Mouse (Mus musculus): Measurements from ENCODE around the gene Tmem223.
"Not testable (repeated sequence)": the region's sequence is repeated elsewhere in the genome, so short reads cannot be mapped to it uniquely, and the experiment has no call there.

The Tmem223 gene

DNA sequence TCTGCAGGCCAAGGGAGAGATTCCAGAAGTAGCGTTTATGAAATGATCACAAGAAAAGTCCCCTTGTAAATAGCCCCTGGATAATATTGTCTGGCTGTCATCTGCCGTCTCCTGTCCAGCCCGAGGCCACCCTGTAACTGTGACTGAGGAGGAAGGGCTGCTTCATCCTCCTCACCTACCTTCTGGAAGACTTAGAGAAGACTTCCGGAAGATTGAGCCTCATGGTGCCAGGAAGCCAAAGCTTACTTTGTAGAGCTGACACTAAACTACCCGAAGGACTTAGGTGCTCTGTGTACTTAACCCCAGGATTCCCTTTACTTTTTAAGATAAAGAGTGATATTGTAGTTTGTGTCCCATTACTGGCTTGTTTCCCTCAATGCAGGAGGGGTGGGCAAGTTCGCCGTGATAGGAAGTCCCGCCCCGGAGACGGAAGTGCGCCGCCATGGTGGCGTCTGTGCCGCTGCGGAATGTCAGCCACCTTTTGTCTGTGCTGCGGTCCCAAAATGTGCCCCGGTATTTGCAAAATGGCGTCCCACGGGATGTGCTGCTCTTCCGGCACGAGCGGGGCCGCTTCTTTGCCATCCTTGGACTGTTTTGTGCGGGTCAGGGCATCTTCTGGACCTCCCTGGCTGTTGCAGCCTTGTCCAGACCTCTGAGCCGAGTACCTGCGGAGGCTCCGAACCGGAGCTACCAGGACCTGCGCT is at the start of gene Tmem223:
Gene Tmem223 (plus strand): TSS at position 430 of the 704 bp plus-strand sequence.
- DNase-seq (ENCODE audit: low spot score in 2 of 2) = peak; percentile 72 to 75

DNA sequence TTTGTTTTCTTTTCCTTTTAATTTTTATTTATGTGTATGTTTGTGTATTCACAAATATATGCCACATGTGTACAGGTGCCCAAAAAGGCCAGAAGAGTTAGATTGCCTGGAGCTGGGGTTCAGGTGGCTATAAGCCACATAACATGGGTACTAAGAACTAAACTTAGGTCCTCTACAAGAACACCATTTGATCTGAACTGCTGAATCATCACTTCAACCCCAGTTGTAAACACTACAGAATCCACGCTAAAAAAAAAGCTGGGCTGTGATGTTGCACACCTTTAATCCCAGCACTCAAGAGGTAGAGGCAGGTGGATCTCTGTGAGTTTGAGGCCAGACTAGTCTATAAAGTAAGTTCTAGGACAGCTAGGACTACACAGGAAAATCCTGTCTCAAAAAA is 49.4 kb upstream of the Tmem223 start:
- no peak for DNase-seq (ENCODE audit: low spot score in 2 of 2)

GRCm38 (mm10) chr19:8722021-8722420 is 48.8 kb upstream of the Tmem223 start:
- DNase-seq (ENCODE audit: low spot score in 2 of 2) = no peak

DNA sequence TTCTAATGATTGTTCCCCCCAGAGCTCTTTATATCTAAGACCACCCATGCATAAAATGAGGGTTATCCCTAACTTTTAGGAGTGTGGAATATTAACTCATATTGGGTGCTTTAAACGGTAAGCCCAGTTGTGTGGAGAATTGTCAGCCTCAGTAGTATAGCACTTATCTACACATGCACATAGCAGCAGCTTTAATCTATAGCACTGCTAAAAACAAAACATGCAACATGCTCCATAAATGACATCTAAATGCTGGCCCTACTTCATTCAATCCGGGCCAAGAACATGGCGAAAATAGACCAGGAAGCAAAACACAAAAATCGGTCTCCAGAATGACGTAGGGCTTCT is 48.3 kb upstream of the Tmem223 start:
- no peak for DNase-seq (ENCODE audit: low spot score in 2 of 2)

- peak; percentile 97 to 98 for DNase-seq (ENCODE audit: low spot score in 2 of 2)
These were observed 47.8 kb upstream of the Tmem223 start, which contains the start of gene Slc3a2 for GRCm38 (mm10) chr19:8722907-8723573. Gene Slc3a2, minus strand, starts transcription at chr19:8723369.

GRCm38 (mm10) chr19:8723574-8724346 is 47.0 kb upstream of the Tmem223 start:
- DNase-seq (ENCODE audit: low spot score in 2 of 2) = no peak

DNA sequence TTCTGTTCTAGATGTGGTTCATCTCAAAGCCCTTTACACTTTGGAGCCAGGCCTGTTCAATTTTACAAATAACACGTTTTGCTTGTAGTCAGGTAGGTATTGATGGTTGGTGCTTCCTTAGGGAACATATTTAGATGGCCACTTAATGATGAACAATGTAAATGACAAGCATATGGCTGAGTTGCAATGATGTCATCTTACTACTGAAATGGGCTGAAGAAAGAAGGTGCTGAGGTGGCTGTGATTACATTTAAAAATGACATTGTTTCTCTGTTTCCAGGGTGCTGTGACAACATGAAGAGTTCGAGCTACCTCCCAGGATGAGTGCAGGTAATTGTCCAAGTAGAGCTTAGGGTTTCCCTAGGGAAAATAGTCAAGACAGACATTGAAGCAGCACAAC is 46.4 kb upstream of the Tmem223 start:
- no peak for DNase-seq (ENCODE audit: low spot score in 2 of 2)

GRCm38 (mm10) chr19:8725081-8725613 is 45.6 kb upstream of the Tmem223 start:
- no peak for DNase-seq (ENCODE audit: low spot score in 2 of 2)

DNA sequence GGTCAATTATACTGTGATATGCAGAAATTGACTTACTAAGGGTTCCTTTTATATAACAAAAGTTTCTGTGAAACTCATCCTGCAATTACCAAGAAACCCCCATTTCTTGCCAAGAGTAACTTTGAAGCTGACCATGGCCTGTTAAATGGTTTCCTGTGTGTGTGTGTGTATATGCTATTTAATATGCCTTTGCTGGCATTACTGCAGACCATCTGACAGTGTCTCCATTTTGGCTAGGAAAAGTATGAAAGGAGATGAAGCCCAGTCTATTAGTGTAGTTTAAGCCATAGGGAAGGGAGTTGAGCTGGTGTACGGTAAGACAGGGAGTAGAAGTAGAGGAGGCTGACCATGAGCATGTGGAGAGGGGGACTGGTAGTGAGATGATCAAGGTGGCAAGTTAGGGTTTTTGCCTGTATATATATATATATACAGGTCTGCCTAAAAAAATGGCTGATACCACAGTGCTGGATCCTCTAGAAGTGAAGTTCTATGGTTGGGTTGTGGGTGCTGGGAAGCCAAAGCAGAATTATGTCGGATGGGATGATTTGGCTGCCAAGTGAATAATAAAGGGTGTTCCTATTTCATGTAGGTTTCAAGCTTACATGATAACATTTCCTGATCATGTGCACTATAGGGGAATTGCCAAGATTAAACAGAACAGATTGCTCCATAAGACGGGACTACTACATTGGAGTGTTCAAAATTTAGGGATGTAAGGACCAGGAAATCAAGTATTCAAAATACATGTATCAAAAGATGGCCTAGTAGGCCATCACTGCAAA is 44.0 kb upstream of the Tmem223 start:
- no peak for DNase-seq (ENCODE audit: low spot score in 2 of 2)

- DNase-seq (ENCODE audit: low spot score in 2 of 2) = no peak
These were observed 43.2 kb upstream of the Tmem223 start for GRCm38 (mm10) chr19:8727495-8728114.

DNA sequence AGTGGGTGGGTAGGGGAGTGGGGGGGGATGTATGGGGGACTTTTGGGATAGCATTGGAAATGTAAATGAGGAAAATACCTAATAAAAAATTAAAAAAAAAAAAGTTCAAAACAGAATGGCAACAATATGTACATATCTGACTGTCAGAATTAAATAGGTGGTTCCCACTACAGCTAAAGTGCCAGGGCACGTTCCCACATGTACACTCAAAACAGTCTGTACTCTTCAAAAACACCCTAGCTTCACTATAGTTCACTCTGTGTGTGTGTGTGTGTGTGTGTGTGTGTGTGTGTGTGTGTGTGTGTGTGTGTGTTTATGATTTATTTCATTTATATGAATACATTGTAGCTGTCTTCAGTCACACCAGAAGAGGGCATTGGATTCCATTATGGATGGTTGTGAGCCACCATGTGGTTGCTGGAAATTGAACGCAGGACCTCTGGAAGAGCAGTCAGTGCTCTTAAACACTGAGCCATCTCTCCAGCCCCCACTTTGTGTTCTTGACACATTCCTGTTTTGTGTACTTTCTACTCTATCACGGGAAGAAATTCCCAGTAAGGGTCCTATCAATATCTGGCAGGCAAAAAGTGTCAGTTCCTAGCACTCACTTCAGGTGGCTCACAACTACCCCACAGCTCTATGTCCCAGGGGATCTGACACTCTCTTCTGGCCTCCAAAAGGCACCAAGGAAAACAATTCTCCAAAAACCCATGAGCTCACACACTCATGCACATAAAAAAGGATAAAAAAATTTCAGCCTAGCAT is 42.3 kb upstream of the Tmem223 start:
- not testable (repeated sequence) for DNase-seq (ENCODE audit: low spot score in 2 of 2)

DNA sequence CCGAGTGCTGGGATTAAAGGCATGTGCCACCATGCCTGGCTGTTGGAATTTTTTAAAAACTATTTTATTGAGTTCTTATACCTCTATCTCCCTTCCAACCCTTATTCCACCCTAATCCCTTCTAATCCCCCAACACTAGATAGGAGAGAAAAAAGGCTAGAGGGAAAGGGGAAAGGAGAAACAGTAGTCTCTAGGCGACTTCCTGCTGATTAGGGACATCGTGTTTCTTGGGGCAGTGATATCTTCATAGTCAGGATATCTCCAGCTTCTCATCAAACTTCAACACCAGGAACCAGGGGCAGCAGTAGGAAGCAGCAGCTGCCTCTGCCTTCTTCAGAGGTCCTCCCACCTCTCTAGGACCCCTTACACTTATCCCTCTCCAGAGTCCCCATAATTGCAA is 36.5 kb upstream of the Tmem223 start:
- DNase-seq (ENCODE audit: low spot score in 2 of 2) = no peak

- peak; percentile 92 for DNase-seq (ENCODE audit: low spot score in 2 of 2)
These were observed 35.2 kb upstream of the Tmem223 start, which contains the start of gene Wdr74 for GRCm38 (mm10) chr19:8735389-8736159. Gene Wdr74, plus strand, starts transcription at chr19:8735827.

DNA sequence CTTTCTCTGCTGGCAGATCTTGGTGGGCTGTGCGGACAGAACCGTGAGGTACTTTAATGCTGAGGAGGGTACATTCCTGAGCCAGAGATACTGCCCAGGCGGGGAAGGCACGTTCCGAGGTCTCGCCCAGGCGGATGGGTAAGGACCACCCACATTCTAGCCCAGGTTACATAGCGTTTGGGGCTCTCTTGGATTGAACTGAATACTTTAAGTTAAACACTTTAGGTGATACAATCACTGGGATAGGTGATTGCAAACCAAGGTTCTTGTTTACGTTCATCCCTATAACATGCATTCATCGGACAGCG is 34.7 kb upstream of the Tmem223 start:
- no peak for DNase-seq (ENCODE audit: low spot score in 2 of 2)

- no peak for DNase-seq (ENCODE audit: low spot score in 2 of 2)
These were observed 31.9 kb upstream of the Tmem223 start for GRCm38 (mm10) chr19:8738911-8739310.

DNA sequence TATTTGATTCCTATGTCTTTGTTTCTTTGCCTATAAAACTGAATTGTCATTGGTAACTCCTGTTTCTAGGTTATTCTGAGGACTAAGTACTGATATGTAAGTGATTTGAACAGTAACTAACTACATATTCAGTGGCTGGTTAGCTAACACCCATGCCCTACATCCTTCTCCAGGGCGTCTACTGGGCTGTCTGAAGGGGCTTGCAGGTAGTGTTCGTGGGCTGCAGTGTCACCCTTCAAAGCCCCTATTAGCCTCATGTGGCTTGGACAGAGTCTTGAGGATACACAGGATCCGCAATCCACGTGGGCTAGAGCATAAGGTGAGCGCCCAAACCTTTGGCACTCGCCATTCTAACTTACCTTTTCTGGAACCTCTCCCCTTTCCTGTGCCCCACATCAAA is 31.1 kb upstream of the Tmem223 start:
- DNase-seq (ENCODE audit: low spot score in 2 of 2) = no peak

DNA sequence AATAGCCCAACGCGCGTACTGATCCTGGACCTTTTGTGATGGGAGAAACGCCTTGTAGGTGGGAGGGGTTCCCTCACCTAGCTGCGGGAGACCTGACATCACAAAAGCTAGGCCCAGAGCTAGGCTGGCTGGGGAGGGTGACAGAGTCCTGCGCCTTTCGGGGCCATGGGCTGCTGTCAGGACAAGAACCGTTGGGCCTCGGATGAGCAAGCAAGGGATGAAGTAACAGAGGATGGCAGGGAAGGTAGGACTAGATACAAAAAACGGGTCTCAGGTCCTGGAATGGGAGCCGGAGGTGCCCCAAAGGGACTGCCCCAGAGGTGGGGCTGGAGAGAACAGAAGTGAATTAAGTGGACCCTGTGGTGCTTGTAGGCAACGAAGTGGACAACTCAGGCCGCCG is 30.2 kb upstream of the Tmem223 start, which contains the start of gene 1700092M07Rik:
Gene 1700092M07Rik (plus strand): TSS at position 116 of the 400 bp plus-strand sequence.
- DNase-seq (ENCODE audit: low spot score in 2 of 2) = no peak

- DNase-seq (ENCODE audit: low spot score in 2 of 2) = peak; percentile 94 to 97
These were observed 29.4 kb upstream of the Tmem223 start, which contains the start of gene Stx5a for GRCm38 (mm10) chr19:8741243-8741869. Gene Stx5a, plus strand, starts transcription at chr19:8741413.

DNA sequence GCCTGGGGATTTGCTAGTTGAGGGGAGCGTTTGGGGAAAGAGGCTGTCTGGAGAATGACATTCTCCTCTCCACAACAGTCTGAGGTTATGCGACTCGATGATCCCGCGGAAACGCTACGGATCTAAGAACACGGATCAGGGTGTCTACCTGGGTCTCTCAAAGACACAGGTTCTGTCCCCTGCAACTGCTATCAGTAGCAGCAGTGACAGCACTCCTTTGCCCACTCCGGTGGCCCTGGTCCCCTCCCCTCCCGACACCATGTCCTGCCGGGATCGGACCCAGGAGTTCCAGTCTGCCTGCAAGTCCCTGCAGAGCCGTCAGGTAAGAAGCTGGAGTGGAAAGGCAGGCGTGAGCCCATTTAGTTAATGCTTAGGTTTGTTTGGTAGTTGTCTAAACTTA is 28.6 kb upstream of the Tmem223 start:
- no peak for DNase-seq (ENCODE audit: low spot score in 2 of 2)
